Mouse (Mus musculus): ENCODE data around the gene Bzw1. TPM values are rescaled to one million over a fixed set of nuclear protein-coding genes. Genes with fewer than 3 reads are reported as not detected.

The Bzw1 gene
- polyA plus RNA-seq, 1 experiment from 2014 or later = 332 TPM

DNA sequence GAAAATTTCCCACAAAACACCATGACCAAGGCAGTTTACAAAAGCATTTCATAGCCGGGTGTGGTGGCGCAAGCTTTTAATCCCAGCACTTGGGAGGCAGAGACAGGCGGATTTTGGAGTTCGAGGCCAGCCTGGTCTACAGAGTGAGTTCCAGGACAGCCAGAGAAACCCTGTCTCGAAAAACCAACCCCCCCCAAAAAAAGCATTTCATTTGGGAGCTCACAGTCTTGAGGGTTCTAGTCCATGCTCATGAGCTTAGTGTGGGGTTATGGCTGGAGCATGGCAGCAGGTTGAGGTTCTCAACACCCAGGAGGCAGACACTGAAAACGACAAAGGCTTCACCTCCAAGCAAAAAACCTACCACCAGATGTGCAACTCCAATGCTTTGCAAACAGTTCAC is 15.4 kb downstream of the Bzw1 start:
- Histone ChIP-seq H3K4me3 (no peak overlapping the region), H3K27ac (no peak overlapping the region), H3K9ac (no peak overlapping the region), H3K9me3 (no peaks in the 10 kb centered on the region), H3K4me2 (no peak overlapping the region), H3K36me3 (replicated peaks) (peaks cover 52% of the 10 kb centered on the region), H3K4me1 (no peaks in the 10 kb centered on the region), H3K27me3 (replicated peaks) (no peaks in the 10 kb centered on the region)
- ATAC-seq (replicated peaks) = no peak
- 86% methylated on average over 6 of the region's 6 CpGs for WGBS

GRCm38 (mm10) chr1:58409553-58410197 is 17.0 kb downstream of the Bzw1 start:
- Histone ChIP-seq H3K4me3 (no peak overlapping the region), H3K36me3 (replicated peaks) (peaks cover 53% of the 10 kb centered on the region), H3K27ac (no peak overlapping the region), H3K4me1 (no peaks in the 10 kb centered on the region), H3K4me2 (no peak overlapping the region), H3K27me3 (replicated peaks) (no peaks in the 10 kb centered on the region), H3K9me3 (no peaks in the 10 kb centered on the region), H3K9ac (no peak overlapping the region)
- 0 out of 2 replicates have a peak, but pooled peaks have one; percentile 12 for ATAC-seq (replicated peaks)
- WGBS = 79% methylated on average over 5 of the region's 5 CpGs

- WGBS = 83% methylated on average over 3 of the region's 3 CpGs
- no peak overlapping the region for H3K4me3 ChIP-seq
- H3K27me3 ChIP-seq (replicated peaks) = no peaks in the 10 kb centered on the region
- no peak overlapping the region for H3K9ac ChIP-seq
- no peak overlapping the region for H3K27ac ChIP-seq
- H3K9me3 ChIP-seq = no peaks in the 10 kb centered on the region
- no peaks in the 10 kb centered on the region for H3K4me1 ChIP-seq
- ATAC-seq (replicated peaks) = no peak
- no peak overlapping the region for H3K4me2 ChIP-seq
- H3K36me3 ChIP-seq (replicated peaks) = peaks cover 55% of the 10 kb centered on the region
These were observed 17.5 kb downstream of the Bzw1 start for GRCm38 (mm10) chr1:58410198-58410588.

- Histone ChIP-seq H3K9ac (no peak overlapping the region), H3K27ac (no peak overlapping the region), H3K27me3 (replicated peaks) (no peaks in the 10 kb centered on the region), H3K9me3 (no peaks in the 10 kb centered on the region), H3K4me2 (no peak overlapping the region), H3K4me1 (no peaks in the 10 kb centered on the region), H3K36me3 (replicated peaks) (peaks cover 52% of the 10 kb centered on the region), H3K4me3 (no peak overlapping the region)
- no peak for ATAC-seq (replicated peaks)
- 92% methylated on average over 7 of the region's 7 CpGs for WGBS
These were observed 18.1 kb downstream of the Bzw1 start for GRCm38 (mm10) chr1:58410776-58411175.

- Histone ChIP-seq H3K9me3 (no peaks in the 10 kb centered on the region), H3K9ac (no peak overlapping the region), H3K4me3 (no peak overlapping the region), H3K4me1 (peaks cover 5% of the 10 kb centered on the region; the same call in 1 of the 2 replicates), H3K36me3 (replicated peaks) (peaks cover 75% of the 10 kb centered on the region), H3K27me3 (replicated peaks) (no peaks in the 10 kb centered on the region), H3K4me2 (no peak overlapping the region), H3K27ac (no peak overlapping the region)
- no peak for ATAC-seq (replicated peaks)
- 27% methylated on average over 1 of the region's 1 CpGs for WGBS
These were observed 22.7 kb downstream of the Bzw1 start for GRCm38 (mm10) chr1:58415442-58415841.

DNA sequence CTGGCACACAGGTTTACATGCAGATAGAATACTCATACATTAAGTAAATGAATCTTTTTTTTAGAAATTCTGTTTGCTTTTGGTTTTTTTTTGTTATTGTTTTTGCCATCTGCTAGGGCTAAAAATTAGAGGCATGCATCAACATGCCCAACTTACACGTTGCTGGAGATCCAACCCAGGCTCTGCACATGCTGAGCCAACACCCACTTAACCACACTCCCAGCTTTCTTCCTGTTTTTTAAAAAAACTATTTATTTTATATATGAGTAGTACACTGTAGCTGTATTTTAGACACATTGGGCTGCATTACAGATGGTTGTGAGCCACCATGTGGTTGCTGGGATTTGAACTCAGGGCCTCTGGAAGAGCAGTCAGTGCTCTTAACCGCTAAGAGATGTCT is 23.4 kb downstream of the Bzw1 start:
- H3K36me3 ChIP-seq (replicated peaks) = peaks cover 69% of the 10 kb centered on the region

DNA sequence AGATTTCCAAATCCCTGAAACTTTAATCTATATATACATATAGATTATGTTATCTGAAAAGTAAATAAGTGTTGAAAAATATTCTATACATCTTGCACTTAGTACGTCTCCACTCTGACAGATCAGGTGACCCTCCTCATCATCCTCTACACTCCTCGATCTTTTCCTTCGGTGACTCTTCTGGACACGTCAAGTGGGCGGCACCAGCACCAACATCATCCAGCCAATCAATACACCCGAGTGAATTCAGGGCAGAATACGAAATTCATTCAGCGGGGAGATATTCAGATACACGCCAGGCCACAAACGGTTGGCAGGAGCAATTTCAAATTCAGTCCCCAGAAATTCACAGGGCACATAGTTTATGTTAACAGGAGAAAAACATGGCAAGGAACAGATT is 27.3 kb downstream of the Bzw1 start:
- Histone ChIP-seq H3K4me3 (no peak overlapping the region), H3K27ac (no peak overlapping the region), H3K9ac (no peak overlapping the region), H3K4me2 (no peak overlapping the region), H3K9me3 (no peaks in the 10 kb centered on the region), H3K4me1 (peaks cover 28% of the 10 kb centered on the region), H3K36me3 (replicated peaks) (peaks cover 33% of the 10 kb centered on the region), H3K27me3 (replicated peaks) (no peaks in the 10 kb centered on the region)
- ATAC-seq (replicated peaks) = no peak
- WGBS = 83% methylated on average over 10 of the region's 10 CpGs

More for the DNA sequence above, 23.4 kb downstream of the Bzw1 start:
- Histone ChIP-seq H3K9ac (no peak overlapping the region), H3K4me1 (peaks cover 8% of the 10 kb centered on the region), H3K27ac (no peak overlapping the region), H3K9me3 (no peaks in the 10 kb centered on the region), H3K4me2 (no peak overlapping the region), H3K27me3 (replicated peaks) (no peaks in the 10 kb centered on the region), H3K4me3 (no peak overlapping the region)
- no peak for ATAC-seq (replicated peaks)
- 94% methylated on average over 2 of the region's 2 CpGs for WGBS

- Histone ChIP-seq H3K4me3 (no peak overlapping the region), H3K27ac (no peak overlapping the region), H3K4me1 (peaks cover 28% of the 10 kb centered on the region), H3K4me2 (no peak overlapping the region), H3K9ac (no peak overlapping the region), H3K36me3 (replicated peaks) (peaks cover 30% of the 10 kb centered on the region), H3K27me3 (replicated peaks) (no peaks in the 10 kb centered on the region), H3K9me3 (no peaks in the 10 kb centered on the region)
- WGBS = 71% methylated on average over 7 of the region's 7 CpGs
- ATAC-seq (replicated peaks) = no peak
These were observed 28.3 kb downstream of the Bzw1 start for GRCm38 (mm10) chr1:58420961-58421360.

GRCm38 (mm10) chr1:58422879-58423278 is 30.2 kb downstream of the Bzw1 start:
- Histone ChIP-seq H3K36me3 (replicated peaks) (peaks cover 16% of the 10 kb centered on the region), H3K4me1 (peaks cover 28% of the 10 kb centered on the region), H3K4me2 (peak overlapping the region; percentile 62), H3K27me3 (replicated peaks) (no peaks in the 10 kb centered on the region), H3K9me3 (no peaks in the 10 kb centered on the region), H3K9ac (peak overlapping the region; percentile 99), H3K27ac (peak overlapping the region; percentile 99), H3K4me3 (peak overlapping the region; percentile 92)
- WGBS = 7% methylated on average over 13 of the region's 13 CpGs
- peak; percentile 34 for ATAC-seq (replicated peaks)

- H3K4me3 ChIP-seq = peak within 1 kb of the TSS; percentile 92
- under 1% methylated on average over 79 of the region's 79 CpGs for WGBS
- H3K27ac ChIP-seq = peak within 1 kb of the TSS; percentile 99
- H3K4me1 ChIP-seq = peaks cover 28% of the 10 kb centered on the region
- H3K27me3 ChIP-seq (replicated peaks) = no peaks in the 10 kb centered on the region
- H3K9me3 ChIP-seq = no peaks in the 10 kb centered on the region
- H3K36me3 ChIP-seq (replicated peaks) = peaks cover 8% of the 10 kb centered on the region
- H3K9ac ChIP-seq = peak within 1 kb of the TSS; percentile 99
- peak within 1 kb of the TSS; percentile 62 for H3K4me2 ChIP-seq
- ATAC-seq (replicated peaks) = peak; percentile 95
These were observed 30.9 kb downstream of the Bzw1 start, which contains the start of gene Clk1 for GRCm38 (mm10) chr1:58423371-58424248. TSS of gene Clk1 (minus strand) at chr1:58424066.

DNA sequence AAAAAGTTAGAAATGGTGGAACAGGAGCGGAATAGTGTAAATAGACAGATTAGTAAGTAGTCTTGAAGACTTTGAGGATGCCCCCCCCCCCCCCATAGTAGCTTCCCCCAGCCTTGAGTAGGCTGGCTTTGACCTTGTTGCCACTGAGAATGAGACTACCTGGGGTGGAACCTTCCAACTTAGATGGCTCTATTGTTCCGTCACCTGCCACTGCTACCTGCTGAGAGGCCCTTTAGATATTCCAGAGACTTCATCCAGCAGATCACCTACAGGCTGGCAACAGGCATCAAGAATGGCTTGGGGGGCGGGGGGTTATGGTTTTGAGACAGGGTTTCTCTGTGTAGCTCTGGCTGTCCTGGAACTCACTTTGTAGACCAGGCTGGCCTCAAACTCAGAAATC is 31.9 kb downstream of the Bzw1 start:
- Histone ChIP-seq H3K9ac (no peak overlapping the region), H3K9me3 (no peaks in the 10 kb centered on the region), H3K36me3 (replicated peaks) (no peaks in the 10 kb centered on the region; the same call in 1 of the 2 replicates), H3K4me1 (peaks cover 25% of the 10 kb centered on the region), H3K4me3 (no peak overlapping the region), H3K27ac (peak overlapping the region; percentile 99; the same call in 1 of the 2 replicates), H3K27me3 (replicated peaks) (no peaks in the 10 kb centered on the region), H3K4me2 (peak overlapping the region; percentile 47; the same call in 1 of the 2 replicates)
- peak; percentile 3; the same call in 1 of the 2 replicates for ATAC-seq (replicated peaks)
- 87% methylated on average over 3 of the region's 3 CpGs for whole genome bisulfite sequencing

DNA sequence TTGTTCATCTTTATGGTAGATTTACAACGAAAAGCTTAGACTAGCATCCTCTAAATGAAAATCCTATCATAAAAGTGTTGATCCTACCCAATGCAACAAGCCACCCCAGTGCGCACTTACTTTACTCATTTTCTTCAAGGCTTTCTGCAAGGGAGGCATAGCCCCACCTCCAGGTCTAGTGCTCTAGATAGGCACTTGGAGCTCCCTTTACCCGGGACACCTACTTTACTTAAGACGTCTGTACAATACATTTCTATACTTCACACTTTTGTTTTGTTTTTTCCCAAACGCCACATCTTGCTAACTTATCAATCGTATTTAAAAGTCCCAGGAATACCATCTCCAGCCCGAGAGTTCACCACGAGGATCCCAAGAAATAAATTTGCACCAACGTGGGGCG is 52.0 kb downstream of the Bzw1 start:
- Histone ChIP-seq H3K4me3 (peak overlapping the region; percentile 72), H3K9ac (peak overlapping the region; percentile 66), H3K4me2 (peak overlapping the region; percentile 80), H3K36me3 (replicated peaks) (peaks cover 10% of the 10 kb centered on the region; the same call in 1 of the 2 replicates), H3K4me1 (peaks cover 25% of the 10 kb centered on the region), H3K9me3 (no peaks in the 10 kb centered on the region), H3K27ac (peak overlapping the region; percentile 88), H3K27me3 (replicated peaks) (no peaks in the 10 kb centered on the region)
- no peak; the same call in 1 of the 2 replicates for ATAC-seq (replicated peaks)
- WGBS = 11% methylated on average over 10 of the region's 10 CpGs

All from midbrain, embryonic 15.5 days (tissue).